Mouse (Mus musculus): ENCODE data around the gene Hdac4.
A peak's percentile ranks its signal among the peaks of the same experiment; 100 is the strongest.

Hdac4 gene

GRCm38 (mm10) chr1:91959891-91960290 is 235.6 kb downstream of the Hdac4 start:
- no peak for DNase-seq

GRCm38 (mm10) chr1:91959044-91959443 is 236.5 kb downstream of the Hdac4 start:
- DNase-seq: no peak

- DNase-seq: no peak
Observed at GRCm38 (mm10) chr1:91956229-91956628, 239.3 kb downstream of the Hdac4 start.

GRCm38 (mm10) chr1:91954954-91955353 is 240.5 kb downstream of the Hdac4 start:
- DNase-seq: no peak

GRCm38 (mm10) chr1:91952912-91953311 is 242.6 kb downstream of the Hdac4 start:
- DNase-seq: no peak

- no peak for DNase-seq
Observed at GRCm38 (mm10) chr1:91947441-91947840, 248.1 kb downstream of the Hdac4 start.

GRCm38 (mm10) chr1:91942583-91942982 is 252.9 kb downstream of the Hdac4 start:
- no peak for DNase-seq

- DNase-seq: no peak
Observed at GRCm38 (mm10) chr1:91942031-91942430, 253.5 kb downstream of the Hdac4 start.

GRCm38 (mm10) chr1:91941094-91941493 is 254.4 kb downstream of the Hdac4 start:
- DNase-seq: no peak

- DNase-seq: no peak
Observed at GRCm38 (mm10) chr1:91935171-91935570, 260.3 kb downstream of the Hdac4 start.

- DNase-seq: no peak
Observed at GRCm38 (mm10) chr1:91933681-91934080, 261.8 kb downstream of the Hdac4 start.

- DNase-seq: peak; percentile 75
Observed at GRCm38 (mm10) chr1:91932221-91932620, 263.3 kb downstream of the Hdac4 start.

- peak; percentile 70 for DNase-seq
Observed at GRCm38 (mm10) chr1:91931786-91932185, 263.7 kb downstream of the Hdac4 start.

- DNase-seq: peak; percentile 78
Observed at GRCm38 (mm10) chr1:91931196-91931595, 264.3 kb downstream of the Hdac4 start.

GRCm38 (mm10) chr1:91929051-91929450 is 266.4 kb downstream of the Hdac4 start:
- DNase-seq: no peak

GRCm38 (mm10) chr1:91927536-91928315 is 267.8 kb downstream of the Hdac4 start:
- no peak for DNase-seq

- DNase-seq: no peak
Observed at GRCm38 (mm10) chr1:91923567-91923966, 271.9 kb downstream of the Hdac4 start.

GRCm38 (mm10) chr1:91922235-91923152 is 273.0 kb downstream of the Hdac4 start:
- no peak for DNase-seq

- no peak for DNase-seq
Observed at GRCm38 (mm10) chr1:91921702-91922101, 273.8 kb downstream of the Hdac4 start.

GRCm38 (mm10) chr1:91921279-91921678 is 274.2 kb downstream of the Hdac4 start:
- no peak for DNase-seq

GRCm38 (mm10) chr1:91920038-91920589 is 275.4 kb downstream of the Hdac4 start:
- no peak for DNase-seq

- no peak for DNase-seq
Observed at GRCm38 (mm10) chr1:91918257-91918800, 277.2 kb downstream of the Hdac4 start.

- DNase-seq: peak; percentile 89
Observed at GRCm38 (mm10) chr1:91917596-91917995, 277.9 kb downstream of the Hdac4 start.

Data from kidney, adult 9 months (tissue).